Mouse (Mus musculus): ENCODE results near the gene Aven. TPM values are rescaled to one million over a fixed set of nuclear protein-coding genes. Genes with fewer than 3 reads are reported as not detected.
A peak's percentile ranks its signal among the peaks of the same experiment; 100 is the strongest.

Gene Aven
- total and polyA plus RNA-seq, 2 experiments from 2014 or later: 2.6 to 5.2 TPM

DNA sequence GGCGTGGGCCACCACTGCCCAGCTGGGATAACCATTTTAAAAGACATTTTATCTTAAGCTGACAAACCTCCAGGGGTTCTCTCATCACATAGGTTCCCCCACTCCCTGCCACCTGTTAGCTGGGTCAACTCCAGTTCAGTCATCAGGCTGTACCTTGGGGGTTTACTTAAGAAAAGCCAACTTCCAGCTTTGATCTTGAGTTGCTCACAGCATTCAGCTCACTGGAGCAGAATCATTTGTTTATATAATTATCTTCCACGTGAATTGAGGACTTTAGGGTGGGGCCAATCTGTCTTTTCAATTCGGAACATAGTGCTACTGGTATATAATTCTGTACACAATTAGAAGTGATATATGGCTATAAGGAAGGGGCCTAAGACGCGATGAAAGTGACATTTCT is 1.1 kb upstream of the Aven start:
- H3K4me3 ChIP-seq (ENCODE audit: low read depth, low read length): no peak overlapping the region
- no peak overlapping the region; the same call in 1 of the 2 replicates for H3K4me2 ChIP-seq (ENCODE audit: low read depth, low read length)
- ATAC-seq (ENCODE audit: insufficient read depth, low read depth) (no peak), DNase-seq (ENCODE audit: low spot score) (no peak)
- peaks cover 17% of the 10 kb centered on the region; the same call in 1 of the 2 replicates for H3K4me1 ChIP-seq (ENCODE audit: control insufficient read depth, insufficient read depth)
- H3K9ac ChIP-seq (replicated peaks; ENCODE audit: low read depth, low read length): no peak overlapping the region
- no peak overlapping the region for H3K27ac ChIP-seq (ENCODE audit: low read depth)
- WGBS: 81% methylated on average over 5 of the region's 5 CpGs
- TF ChIP-seq CTCF (IDR thresholded peaks at IDR 0.05; ENCODE audit: low read depth): no peak
- no peak for TF ChIP-seq EP300 (IDR thresholded peaks at IDR 0.05; ENCODE audit: low read depth)
- H3K27me3 ChIP-seq (ENCODE audit: control insufficient read depth, insufficient read depth, low read length): no peaks in the 10 kb centered on the region
- no peaks in the 10 kb centered on the region for H3K36me3 ChIP-seq (replicated peaks; ENCODE audit: control insufficient read depth, insufficient read depth, low read length)
- no peaks in the 10 kb centered on the region for H3K9me3 ChIP-seq (replicated peaks; ENCODE audit: control insufficient read depth, low read length)

DNA sequence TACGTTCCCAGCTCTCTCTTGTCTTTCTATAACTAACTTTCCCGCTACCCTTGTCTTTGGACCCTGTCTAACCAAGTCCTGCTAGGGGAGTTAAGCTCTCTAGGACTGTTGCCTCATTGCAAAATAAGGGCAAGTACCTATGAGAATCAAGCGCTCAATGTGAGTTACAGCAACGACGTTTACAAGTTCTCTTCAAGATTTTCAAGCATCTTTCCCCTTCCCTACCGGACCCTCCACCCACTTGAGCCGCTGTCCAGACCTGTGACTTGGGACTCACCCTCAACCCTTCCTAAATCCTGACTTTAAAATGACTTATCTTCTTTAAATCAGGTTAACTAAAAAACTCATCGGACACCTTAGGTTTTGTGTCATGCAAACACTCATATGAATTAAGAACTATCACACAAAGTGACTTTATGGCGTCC is 321 bp upstream of the Aven start:
- Histone ChIP-seq H3K27me3 (ENCODE audit: control insufficient read depth, insufficient read depth, low read length) (no peaks in the 10 kb centered on the region), H3K9ac (replicated peaks; ENCODE audit: low read depth, low read length) (peak overlapping the region; percentile 92), H3K9me3 (replicated peaks; ENCODE audit: control insufficient read depth, low read length) (no peaks in the 10 kb centered on the region), H3K4me3 (ENCODE audit: low read depth, low read length) (peak overlapping the region; percentile 73), H3K4me1 (ENCODE audit: control insufficient read depth, insufficient read depth) (peaks cover 17% of the 10 kb centered on the region; the same call in 1 of the 2 replicates), H3K4me2 (ENCODE audit: low read depth, low read length) (peak overlapping the region; percentile 83), H3K36me3 (replicated peaks; ENCODE audit: control insufficient read depth, insufficient read depth, low read length) (no peaks in the 10 kb centered on the region), H3K27ac (ENCODE audit: low read depth) (peak overlapping the region; percentile 98)
- ATAC-seq (ENCODE audit: insufficient read depth, low read depth) (no peak), DNase-seq (ENCODE audit: low spot score) (peak; percentile 43)
- 7% methylated on average over 9 of the region's 9 CpGs for WGBS
- TF ChIP-seq EP300 (IDR thresholded peaks at IDR 0.05; ENCODE audit: low read depth): no peak
- no peak for TF ChIP-seq CTCF (IDR thresholded peaks at IDR 0.05; ENCODE audit: low read depth)

DNA sequence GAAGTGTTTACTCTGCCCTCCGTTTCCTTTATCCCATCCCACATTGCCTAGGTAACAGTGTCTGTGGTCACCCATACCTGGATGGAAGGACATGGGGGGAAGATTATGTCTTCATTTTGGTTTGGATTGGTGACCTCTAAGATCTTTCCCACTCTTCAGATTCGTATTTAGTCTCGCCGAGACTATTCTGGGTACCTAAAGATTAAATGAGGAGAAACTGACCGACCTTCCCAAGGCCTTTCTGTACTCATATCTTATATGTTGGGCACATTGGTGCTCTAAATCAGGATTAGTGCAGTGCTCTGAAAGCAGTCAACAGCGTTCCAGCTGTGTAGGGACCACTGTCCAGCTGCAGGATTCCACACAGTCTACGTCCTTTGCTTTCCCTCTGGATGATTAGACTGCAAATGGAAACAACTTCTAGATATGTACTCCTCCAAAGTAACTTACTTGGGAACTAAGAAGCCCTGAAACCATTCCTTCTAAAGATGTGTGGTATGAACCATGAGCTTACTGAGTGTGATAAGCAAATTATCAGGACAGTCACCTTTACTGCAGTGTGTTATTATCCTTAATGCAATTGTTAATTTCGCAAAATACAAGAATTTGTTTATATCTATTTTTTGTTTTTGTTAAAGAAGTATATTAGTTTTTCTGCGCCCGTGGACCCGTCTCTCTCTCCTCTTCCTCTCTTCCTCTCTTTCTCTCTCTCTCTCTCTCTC is 936 bp downstream of the Aven start:
- Histone ChIP-seq H3K4me1 (ENCODE audit: control insufficient read depth, insufficient read depth) (peaks cover 21% of the 10 kb centered on the region; the same call in 1 of the 2 replicates), H3K27ac (ENCODE audit: low read depth) (peak overlapping the region; percentile 98), H3K9me3 (replicated peaks; ENCODE audit: control insufficient read depth, low read length) (no peaks in the 10 kb centered on the region), H3K27me3 (ENCODE audit: control insufficient read depth, insufficient read depth, low read length) (no peaks in the 10 kb centered on the region), H3K9ac (replicated peaks; ENCODE audit: low read depth, low read length) (peak overlapping the region; percentile 92), H3K36me3 (replicated peaks; ENCODE audit: control insufficient read depth, insufficient read depth, low read length) (no peaks in the 10 kb centered on the region), H3K4me3 (ENCODE audit: low read depth, low read length) (peak overlapping the region; percentile 73), H3K4me2 (ENCODE audit: low read depth, low read length) (peak overlapping the region; percentile 83)
- TF ChIP-seq CTCF (IDR thresholded peaks at IDR 0.05; ENCODE audit: low read depth) (no peak), EP300 (IDR thresholded peaks at IDR 0.05; ENCODE audit: low read depth) (no peak)
- DNase-seq (ENCODE audit: low spot score): peak; percentile 21
- ATAC-seq (ENCODE audit: insufficient read depth, low read depth): peak; percentile 3; the same call in 1 of the 2 replicates
- WGBS: 37% methylated on average over 11 of the region's 11 CpGs

DNA sequence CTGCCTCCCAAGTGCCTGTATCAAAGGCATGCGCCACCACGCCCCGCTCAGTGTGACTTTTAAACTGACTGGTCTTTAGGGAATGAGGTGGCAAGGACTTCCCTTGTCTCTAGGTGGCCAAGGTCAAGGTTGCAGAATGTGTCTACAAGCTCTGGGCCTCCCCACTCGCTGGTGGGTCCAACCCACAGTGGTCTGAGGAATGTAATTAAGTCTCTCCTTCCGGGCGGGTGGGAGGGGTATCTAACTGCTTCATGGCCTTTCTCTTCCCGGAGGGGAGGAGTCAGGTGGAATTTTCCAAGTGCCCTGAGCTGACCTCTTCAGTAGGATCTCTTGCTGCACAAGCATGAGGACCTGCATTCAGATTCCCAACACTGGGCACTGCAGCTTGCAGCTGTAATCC is 5.1 kb downstream of the Aven start:
- WGBS: 63% methylated on average over 7 of the region's 7 CpGs
- Histone ChIP-seq H3K27ac (ENCODE audit: low read depth) (no peak overlapping the region; the same call in 1 of the 2 replicates), H3K4me3 (ENCODE audit: low read depth, low read length) (no peak overlapping the region), H3K36me3 (replicated peaks; ENCODE audit: control insufficient read depth, insufficient read depth, low read length) (no peaks in the 10 kb centered on the region), H3K4me2 (ENCODE audit: low read depth, low read length) (no peak overlapping the region), H3K9me3 (replicated peaks; ENCODE audit: control insufficient read depth, low read length) (no peaks in the 10 kb centered on the region), H3K27me3 (ENCODE audit: control insufficient read depth, insufficient read depth, low read length) (no peaks in the 10 kb centered on the region), H3K4me1 (ENCODE audit: control insufficient read depth, insufficient read depth) (peaks cover 12% of the 10 kb centered on the region; the same call in 1 of the 2 replicates), H3K9ac (replicated peaks; ENCODE audit: low read depth, low read length) (no peak overlapping the region)
- DNase-seq (ENCODE audit: low spot score) (no peak), ATAC-seq (ENCODE audit: insufficient read depth, low read depth) (no peak)
- TF ChIP-seq CTCF (IDR thresholded peaks at IDR 0.05; ENCODE audit: low read depth) (no peak), EP300 (IDR thresholded peaks at IDR 0.05; ENCODE audit: low read depth) (no peak)

DNA sequence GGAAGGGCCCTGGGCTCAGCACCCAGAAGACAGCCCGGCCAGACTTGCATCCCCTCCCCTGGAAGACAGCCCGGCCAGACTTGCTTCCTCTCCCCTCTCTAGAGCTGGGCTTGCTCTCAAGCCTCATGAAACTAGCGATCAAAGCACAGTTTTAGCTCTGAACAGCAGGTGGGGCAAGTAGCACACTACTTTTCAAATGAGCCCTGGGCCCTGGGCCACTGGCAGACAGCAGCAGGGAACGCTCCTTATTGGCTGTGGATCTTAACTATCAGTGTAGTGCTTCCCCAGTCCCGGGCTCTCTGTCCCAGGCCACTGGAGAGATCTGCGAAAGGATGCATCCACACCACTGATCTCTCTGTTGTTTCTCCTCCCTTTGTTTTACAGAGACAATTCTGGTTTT is 8.4 kb downstream of the Aven start:
- no peaks in the 10 kb centered on the region for H3K36me3 ChIP-seq (replicated peaks; ENCODE audit: control insufficient read depth, insufficient read depth, low read length)
- no peak overlapping the region for H3K4me3 ChIP-seq (ENCODE audit: low read depth, low read length)
- H3K9ac ChIP-seq (replicated peaks; ENCODE audit: low read depth, low read length): no peak overlapping the region
- no peak overlapping the region for H3K4me2 ChIP-seq (ENCODE audit: low read depth, low read length)
- TF ChIP-seq CTCF (IDR thresholded peaks at IDR 0.05; ENCODE audit: low read depth): peak; percentile 84
- no peak for TF ChIP-seq EP300 (IDR thresholded peaks at IDR 0.05; ENCODE audit: low read depth)
- H3K27me3 ChIP-seq (ENCODE audit: control insufficient read depth, insufficient read depth, low read length): no peaks in the 10 kb centered on the region
- H3K9me3 ChIP-seq (replicated peaks; ENCODE audit: control insufficient read depth, low read length): no peaks in the 10 kb centered on the region
- 4% methylated on average over 6 of the region's 6 CpGs for WGBS
- DNase-seq (ENCODE audit: low spot score): peak; percentile 82
- ATAC-seq (ENCODE audit: insufficient read depth, low read depth): peak; percentile 89
- H3K4me1 ChIP-seq (ENCODE audit: control insufficient read depth, insufficient read depth): peaks cover 4% of the 10 kb centered on the region; the same call in 1 of the 2 replicates
- H3K27ac ChIP-seq (ENCODE audit: low read depth): no peak overlapping the region

Data from heart, postnatal 0 days (tissue).